Mouse (Mus musculus) brain, embryonic 14.5 days (tissue): ENCODE measurements around the gene Yars2. TPM values are rescaled to one million over a fixed set of nuclear protein-coding genes. Genes with fewer than 3 reads are reported as not detected.
A peak's percentile ranks its signal among the peaks of the same experiment; 100 is the strongest.

Source experiments
- DNase-seq: peaks from one replicate; pipeline ENCODE4 v3.0.0-alpha.2; 2011; ENCODE audit warnings: low read depth
- CTCF ChIP-seq: fragments of 200-500 bp; IDR thresholded peaks from 2 replicates; pipeline ENCODE4 v1.5.1; 2012; ENCODE audit warnings: inconsistent platforms, mild to moderate bottlenecking, moderate library complexity, borderline replicate concordance; ENCODE audit not compliant: insufficient read depth, insufficient read length; ENCODE audit errors: extremely low read depth
- POLR2A ChIP-seq: fragments of 200-500 bp; IDR thresholded peaks from 2 replicates; pipeline ENCODE4 v1.6.1; 2012; ENCODE audit warnings: mild to moderate bottlenecking, inconsistent platforms, borderline replicate concordance; ENCODE audit not compliant: poor library complexity, insufficient read depth, insufficient read length, severe bottlenecking; ENCODE audit errors: extremely low read depth
- polyA plus RNA-seq: library from polyadenylated mRNA; depleted of rRNA; stranded (reverse); fragments of >200 nt; gene quantifications from 2 replicates; pipeline ENCODE4 v1.2.3, GENCODE M21; 2012; rRNA removed

Gene Yars2
- 21.3 and 29.8 TPM in 2 replicates for polyA plus RNA-seq

GRCm38 (mm10) chr16:16302369-16303137, at the start of gene Yars2:
Gene Yars2, plus strand, starts transcription at chr16:16302965.
- peak; percentile 95 for TF ChIP-seq POLR2A
- peak; percentile 55; the same call in 1 of the 2 replicates for TF ChIP-seq CTCF
- peak; percentile 98 for DNase-seq

GRCm38 (mm10) chr16:16253326-16254074, 49.3 kb upstream of the Yars2 start:
- peak; percentile 27 for DNase-seq
- no peak for TF ChIP-seq CTCF
- no peak for TF ChIP-seq POLR2A

GRCm38 (mm10) chr16:16255217-16255616, 47.5 kb upstream of the Yars2 start:
- TF ChIP-seq CTCF (no peak), POLR2A (no peak)
- DNase-seq: no peak

GRCm38 (mm10) chr16:16255874-16256273, 46.9 kb upstream of the Yars2 start:
- DNase-seq: peak; percentile 9
- no peak for TF ChIP-seq CTCF
- no peak for TF ChIP-seq POLR2A

- no peak for DNase-seq
- TF ChIP-seq CTCF: no peak
- no peak for TF ChIP-seq POLR2A
These were observed 46.1 kb upstream of the Yars2 start for GRCm38 (mm10) chr16:16256672-16257071.

GRCm38 (mm10) chr16:16260882-16261281, 41.9 kb upstream of the Yars2 start:
- DNase-seq: no peak
- TF ChIP-seq POLR2A: no peak
- no peak for TF ChIP-seq CTCF

- no peak for DNase-seq
These were observed 41.3 kb upstream of the Yars2 start for GRCm38 (mm10) chr16:16261481-16261880.

GRCm38 (mm10) chr16:16262436-16262835, 40.3 kb upstream of the Yars2 start:
- no peak for DNase-seq
- TF ChIP-seq CTCF: no peak

More at GRCm38 (mm10) chr16:16261481-16261880, 41.3 kb upstream of the Yars2 start:
- TF ChIP-seq POLR2A: no peak
- TF ChIP-seq CTCF: no peak

- TF ChIP-seq POLR2A: no peak
- DNase-seq: peak; percentile 51
These were observed 29.8 kb upstream of the Yars2 start for GRCm38 (mm10) chr16:16272978-16273377.

- TF ChIP-seq POLR2A (no peak), CTCF (no peak)
These were observed 29.0 kb upstream of the Yars2 start for GRCm38 (mm10) chr16:16273752-16274151.

GRCm38 (mm10) chr16:16303138-16303827, 518 bp downstream of the Yars2 start:
- peak; percentile 58 for DNase-seq

More at GRCm38 (mm10) chr16:16273752-16274151, 29.0 kb upstream of the Yars2 start:
- peak; percentile 35 for DNase-seq

More at GRCm38 (mm10) chr16:16303138-16303827, 518 bp downstream of the Yars2 start:
- no peak for TF ChIP-seq CTCF
- TF ChIP-seq POLR2A: no peak
